Mouse (Mus musculus) left cerebral cortex, adult 8-10 months (tissue): ENCODE measurements around the gene Fpgt. TPM values are rescaled to one million over a fixed set of nuclear protein-coding genes. Genes with fewer than 3 reads are reported as not detected.

ENCODE experiments used
- DNase-seq, 2 experiments: peaks; one replicate each; pipeline ENCODE4 v3.0.0; 2022; ENCODE audit warnings: low spot score in 2 of 2
- total RNA-seq, 4 experiments: library from RNA; stranded (reverse); gene quantifications; 2 replicates each; pipeline ENCODE4 v1.2.4; 2022

The Fpgt gene
- total RNA-seq: 10 to 100 TPM; 25.5 to 29.6 (median 28.7) TPM

DNA sequence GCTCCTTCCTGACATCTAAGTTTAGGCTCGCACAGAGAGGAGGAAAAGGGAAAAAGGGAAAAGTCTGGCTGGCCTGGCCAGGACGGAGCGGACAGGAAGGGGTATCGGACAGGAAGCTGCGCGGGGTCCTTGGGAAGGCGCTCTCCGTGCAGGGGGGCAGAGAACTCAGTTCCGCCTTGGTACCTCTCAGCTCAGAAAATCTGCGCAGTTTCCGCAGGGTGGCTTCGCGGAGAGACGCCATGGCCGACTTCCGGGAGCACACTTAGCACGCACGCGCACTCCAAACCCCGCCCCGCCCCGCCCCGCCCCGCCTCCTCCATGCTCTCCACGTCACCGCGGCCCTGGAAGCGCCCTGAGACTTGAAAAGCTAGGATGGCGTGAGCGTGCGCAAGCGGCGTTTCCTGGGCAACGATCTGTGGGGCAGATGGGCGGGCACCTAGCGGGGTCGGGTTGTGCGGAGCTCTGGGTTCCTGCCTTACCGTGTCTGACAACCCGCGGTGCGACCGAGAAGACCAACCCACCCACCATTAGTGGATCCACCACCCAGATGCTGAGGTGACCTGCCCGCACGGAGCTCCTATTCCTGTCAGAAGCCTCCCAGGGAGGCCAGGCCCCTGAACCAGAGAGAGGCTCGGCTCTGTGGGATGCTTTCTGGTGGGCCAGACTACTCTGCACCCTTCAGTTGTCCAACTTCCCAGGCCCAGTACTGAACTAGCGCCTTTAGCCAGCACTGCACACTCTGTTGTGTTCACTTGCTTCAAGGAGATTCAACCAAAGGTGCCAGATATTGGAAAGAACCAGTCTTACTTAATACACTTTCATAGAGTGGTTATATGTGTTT is at the start of gene Fpgt, which contains the start of gene Lrriq3:
Gene Fpgt, minus strand, starts transcription at position 288 of the 841 bp plus-strand sequence.
Gene Lrriq3, plus strand, starts transcription at position 319 of the 841 bp plus-strand sequence.
- DNase-seq: peak; percentile 84 to 92

DNA sequence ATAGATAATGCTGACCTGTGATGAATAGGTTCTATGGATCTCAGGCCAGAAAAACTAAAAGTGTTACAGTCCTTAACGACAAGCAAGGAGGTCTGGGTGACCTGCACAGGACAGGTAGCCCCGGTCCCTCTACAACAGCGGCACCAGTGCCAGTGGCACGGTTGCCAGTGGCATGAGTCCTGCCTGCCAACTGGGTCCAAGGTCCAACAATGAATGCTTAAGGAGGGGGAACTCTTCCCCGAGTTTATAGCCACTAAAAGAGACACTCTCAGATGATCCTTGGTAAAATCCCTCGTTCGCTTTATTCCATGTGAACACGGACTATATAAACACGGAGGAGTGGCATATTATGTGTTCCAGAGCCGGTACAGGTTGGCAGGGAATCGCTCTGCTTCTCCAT is 47.8 kb upstream of the Fpgt start:
- DNase-seq: no peak

DNA sequence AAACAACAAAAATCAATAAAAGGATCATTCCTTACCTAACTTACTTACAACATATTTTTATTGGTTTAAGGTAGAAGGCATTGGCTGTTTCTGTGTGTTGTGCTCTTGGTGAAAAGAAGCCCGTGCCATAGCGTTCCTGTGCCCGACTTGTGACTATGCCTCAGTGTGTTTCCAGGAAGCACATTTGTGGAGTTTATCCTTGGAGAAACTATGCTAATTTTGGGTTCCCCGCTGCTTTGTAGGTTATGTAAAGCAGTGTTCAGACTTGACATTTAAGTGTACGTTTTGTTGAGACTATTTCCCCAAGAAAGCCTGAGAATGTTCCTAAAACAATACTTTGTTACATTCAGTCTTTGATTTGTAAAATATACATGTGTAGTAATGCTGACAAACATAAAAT is 44.5 kb upstream of the Fpgt start:
- no peak for DNase-seq

DNA sequence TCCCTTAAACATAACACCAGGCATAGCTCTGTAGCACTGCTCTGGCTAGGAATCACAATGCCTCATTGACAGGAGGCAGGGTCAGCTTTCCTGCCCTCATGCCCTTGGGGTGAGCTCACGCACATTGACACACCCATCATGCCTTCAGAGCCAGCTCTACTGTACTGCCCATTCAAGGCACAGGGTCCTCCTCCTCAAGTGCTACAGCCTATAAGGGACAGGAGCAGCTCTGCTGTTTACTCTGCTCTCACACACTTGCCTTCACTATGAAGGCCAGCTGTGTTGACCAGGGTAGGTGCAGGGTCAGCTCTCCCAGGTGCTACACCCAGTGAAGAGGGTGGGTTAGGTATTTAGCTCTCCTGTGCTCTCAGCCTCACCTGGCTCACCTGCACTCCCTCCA is 12.8 kb upstream of the Fpgt start:
- no peak for DNase-seq

DNA sequence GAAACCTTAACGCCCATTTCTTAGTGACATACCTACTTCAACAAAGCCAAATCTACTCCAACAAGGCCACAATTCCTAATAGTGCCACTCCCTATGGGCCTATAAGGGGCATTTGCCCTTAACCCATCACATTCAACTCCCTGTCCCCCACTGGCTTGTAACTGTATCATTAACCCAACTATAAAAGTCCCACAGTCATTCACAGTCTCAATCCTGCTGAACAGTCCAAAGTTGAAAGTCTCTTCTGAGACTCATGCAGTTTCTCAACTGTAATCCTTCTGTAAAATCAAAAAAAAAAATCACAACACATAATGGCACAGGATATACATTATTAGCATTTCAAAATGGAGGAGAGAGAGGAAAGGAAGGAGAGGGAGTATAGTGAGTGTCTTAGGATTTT is 6.1 kb upstream of the Fpgt start:
- DNase-seq: no peak

DNA sequence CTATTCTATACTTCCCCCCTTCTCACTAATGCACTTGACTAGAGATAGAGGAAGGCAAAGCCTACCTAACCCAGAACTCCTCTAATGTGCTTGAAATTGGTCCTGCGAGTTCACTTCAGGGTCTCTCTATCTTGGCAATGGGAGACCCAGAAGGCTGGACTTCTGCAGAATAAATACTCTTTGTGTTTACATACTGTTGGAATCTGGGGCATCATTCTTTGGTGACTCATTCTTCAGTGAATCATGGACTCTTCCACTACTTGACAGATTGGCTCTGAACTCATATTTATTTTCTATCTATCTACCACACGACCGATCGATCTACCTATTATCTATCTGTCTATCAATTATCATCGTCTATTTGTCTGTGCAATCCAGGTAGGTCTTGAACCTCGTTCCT is 1.1 kb downstream of the Fpgt start:
- no peak for DNase-seq

DNA sequence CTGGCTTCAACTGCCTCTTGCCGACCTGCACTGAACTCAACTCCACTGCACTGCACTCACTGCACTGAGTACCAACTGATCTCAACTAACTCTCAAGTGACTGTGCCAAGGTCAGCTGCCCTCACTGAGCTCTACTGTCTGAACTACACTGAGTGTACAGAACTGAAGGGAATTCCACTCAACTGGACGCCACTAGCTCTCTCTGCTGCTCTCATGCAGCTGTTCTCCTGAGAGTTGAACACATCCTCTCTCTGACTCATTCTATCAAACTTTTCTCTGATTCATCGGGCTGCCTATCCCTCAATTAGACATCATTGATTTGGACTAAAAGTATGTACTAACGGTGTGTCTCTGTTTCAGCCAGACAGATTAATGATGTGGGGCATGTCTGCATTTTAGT is 15.3 kb downstream of the Fpgt start:
- no peak for DNase-seq

DNA sequence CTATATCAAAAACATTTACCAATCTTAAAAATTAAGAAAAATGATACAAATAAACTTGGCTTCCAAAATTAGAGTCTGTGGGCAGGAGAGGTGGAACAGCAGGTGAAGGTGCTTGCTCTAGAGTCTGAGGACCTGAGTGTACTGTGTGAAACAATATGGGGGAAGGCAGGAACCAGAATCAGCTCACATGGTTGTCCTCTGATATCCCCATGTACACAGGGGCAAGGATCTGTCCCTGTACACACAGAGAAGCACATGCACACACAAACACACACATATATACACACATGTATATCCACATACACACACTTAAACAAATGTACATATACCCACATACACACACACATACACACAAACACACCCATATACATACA is 33.8 kb downstream of the Fpgt start:
- no peak for DNase-seq

DNA sequence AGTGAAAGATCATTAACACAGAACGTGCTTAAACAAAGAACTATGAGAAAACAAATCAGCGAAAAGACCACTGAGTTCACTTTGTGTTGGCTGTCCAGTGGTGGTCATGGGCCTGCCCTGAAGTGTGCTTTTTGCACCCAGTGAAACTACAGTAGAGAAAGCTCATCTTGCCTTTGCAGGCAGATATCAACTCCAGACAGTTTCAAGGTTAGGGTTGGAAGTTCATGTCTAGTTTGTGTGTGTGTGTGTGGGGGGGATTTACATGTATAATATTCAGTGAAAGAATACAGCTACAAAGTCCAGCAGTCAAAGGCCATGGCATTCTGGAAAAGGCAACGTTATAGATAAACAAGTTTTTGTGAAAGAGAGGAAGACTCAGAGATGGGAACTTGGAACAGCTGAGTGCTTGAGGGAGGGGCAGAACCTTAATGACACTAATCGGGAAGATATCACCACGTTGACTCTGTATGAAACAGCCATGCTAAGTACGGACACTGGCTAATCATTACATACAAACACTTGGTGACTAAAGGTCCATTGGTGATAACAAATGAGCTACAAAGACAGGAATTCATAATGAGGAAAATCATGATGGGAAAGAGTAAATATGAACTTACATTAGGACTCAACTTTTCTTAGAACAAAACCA is 34.3 kb downstream of the Fpgt start:
- no peak for DNase-seq

DNA sequence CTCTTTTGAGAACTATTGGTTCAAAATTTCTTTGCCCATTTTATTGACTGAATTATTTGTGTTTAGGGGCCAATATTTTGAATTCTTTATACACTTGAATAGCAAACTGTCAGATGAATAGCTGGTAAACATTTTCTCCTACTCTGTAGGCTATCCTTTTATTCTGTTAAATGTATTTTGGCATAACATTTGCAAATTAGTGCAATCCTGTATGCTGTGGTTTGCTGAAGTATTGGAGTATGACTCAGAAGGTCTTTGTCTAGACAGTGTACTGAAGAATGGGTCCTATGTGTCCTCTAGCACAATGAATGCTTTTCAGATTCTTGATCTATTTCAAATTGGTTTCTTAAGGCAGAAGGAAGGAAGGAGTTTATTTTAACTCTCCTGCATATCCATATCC is 35.6 kb downstream of the Fpgt start:
- no peak for DNase-seq

DNA sequence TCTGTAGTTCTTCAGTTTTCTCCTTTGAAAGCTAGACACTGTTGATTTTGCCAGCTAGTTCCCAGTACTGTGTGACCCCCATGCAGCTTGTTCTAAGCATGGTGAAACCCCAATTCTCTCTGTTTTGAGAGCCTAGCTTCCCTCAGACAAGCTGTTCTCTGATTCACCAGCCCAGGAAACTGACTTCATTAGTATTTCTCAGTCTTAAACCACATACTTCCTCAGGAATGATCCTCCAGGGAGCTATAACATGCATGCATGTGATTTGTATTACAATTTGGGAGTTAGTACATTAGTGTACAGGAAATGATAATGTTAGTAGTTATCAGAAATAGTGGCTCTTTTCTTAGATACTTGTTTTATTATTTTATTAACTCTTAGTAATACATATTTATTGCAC is 36.6 kb downstream of the Fpgt start:
- DNase-seq: no peak

DNA sequence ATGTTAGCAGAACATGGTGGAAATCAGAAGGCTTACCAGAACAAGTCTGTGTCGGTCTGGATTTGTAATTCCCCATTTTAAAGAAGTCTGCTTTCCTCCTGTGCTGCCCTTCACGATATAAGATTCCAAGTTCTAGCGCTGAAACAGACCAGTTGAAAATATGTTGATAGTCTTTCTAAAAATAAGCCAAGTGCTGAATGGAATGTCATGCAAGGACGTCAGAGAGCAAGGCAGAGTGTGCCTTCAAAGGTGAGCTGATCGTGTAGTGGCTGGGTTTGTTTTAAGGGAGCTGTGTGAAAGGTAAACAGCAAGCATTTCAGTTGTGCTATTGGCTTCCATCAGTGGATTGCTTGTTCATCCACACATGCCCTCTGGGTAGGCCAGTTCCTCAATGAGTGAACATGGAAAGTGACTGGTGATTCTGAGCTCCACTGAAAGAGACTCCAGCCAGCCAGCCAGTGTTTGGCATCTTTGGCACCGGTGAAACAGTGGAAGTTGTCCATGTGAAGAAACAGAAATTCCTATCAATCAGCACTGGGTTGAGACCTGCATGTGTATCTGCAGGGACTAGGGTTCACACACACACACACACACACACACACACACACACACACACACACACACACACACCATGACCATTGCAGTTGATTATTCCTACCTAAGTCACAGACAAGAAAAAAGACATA is 37.8 kb downstream of the Fpgt start, which contains the start of gene Tnni3k:
Gene Tnni3k, minus strand, starts transcription at position 177 of the 686 bp plus-strand sequence.
- no peak for DNase-seq

DNA sequence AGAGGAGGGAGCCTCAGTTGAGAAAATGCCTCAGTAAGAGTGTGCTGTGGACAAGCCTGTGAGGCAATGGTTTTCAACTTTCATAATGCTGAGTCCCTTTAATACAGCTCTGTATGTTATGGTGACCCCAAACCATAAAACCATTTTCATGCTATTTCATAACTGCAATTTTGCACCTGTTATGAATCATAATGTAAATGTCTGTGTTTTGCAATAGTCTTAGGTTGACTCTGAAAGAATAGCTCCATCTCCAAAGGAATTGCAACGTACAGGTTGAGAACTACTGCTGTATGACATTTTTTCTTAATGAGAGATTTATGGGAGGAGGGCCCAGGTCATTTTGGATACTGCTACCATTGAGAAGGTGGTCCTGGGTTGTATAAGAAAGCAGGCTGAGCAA is 40.0 kb downstream of the Fpgt start:
- no peak for DNase-seq

DNA sequence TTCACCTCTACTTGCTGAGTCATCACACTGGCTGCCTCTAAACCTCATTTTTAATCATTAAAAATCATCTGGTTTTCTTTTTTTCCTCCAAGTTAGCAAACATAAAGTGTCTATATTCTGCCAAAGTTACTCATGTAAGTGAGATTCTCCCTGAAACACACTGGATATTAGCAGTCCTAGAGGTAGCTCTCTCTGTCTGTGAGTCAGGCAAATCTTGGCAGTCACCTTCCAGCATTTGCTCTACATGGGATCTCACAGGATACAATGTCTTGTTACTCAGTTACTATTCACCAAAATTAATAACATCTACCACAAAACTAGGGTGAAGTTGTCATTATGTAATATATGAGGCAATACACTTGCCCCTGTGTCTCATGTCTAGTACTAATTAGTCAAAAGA is 41.2 kb downstream of the Fpgt start:
- no peak for DNase-seq

DNA sequence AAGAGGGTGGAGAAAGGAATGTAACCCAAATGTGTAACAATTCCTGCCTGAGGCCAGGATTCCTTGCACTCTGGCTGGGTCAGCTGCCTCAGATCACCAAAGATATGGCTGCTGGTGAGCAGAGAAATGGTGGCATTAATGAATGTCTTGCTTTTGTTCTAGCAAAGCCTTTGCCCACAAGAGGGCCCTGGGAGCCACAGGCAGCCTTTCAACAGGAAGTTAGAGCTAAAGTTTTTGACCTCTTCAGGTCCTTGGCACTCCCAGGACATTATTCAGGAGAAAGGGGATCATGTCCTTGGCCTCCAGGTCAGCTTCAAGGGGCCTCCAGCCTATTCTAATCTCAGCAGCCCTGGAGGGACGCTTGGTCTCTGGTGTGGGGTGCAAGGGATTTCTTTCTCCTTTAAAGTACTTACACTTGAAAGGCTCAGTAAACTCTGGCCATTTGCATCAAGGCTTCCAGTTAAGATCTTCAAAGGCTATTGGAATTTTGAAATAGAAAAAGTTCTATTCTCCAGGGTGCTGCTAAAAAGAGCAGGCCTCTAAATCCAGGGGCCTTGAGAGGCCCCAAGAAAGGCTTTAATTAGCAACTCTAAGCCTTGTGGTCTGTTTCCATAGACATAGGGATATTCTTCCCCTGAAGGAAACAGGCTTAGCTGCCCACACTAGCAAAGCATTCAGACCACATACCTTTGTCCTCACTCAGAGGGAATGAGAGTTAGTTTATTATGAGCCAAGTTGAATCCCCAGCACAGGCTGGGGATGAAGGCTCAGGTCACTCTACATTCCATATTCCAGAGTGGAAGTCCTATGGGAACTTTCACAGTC is 54.0 kb downstream of the Fpgt start:
- no peak for DNase-seq

Other genes with a start within 250 kb of the Fpgt start
- gene Tnni3k, start 38.0 kb downstream of the Fpgt start, total RNA-seq: under 1 TPM; 0.11 to 0.54 (median 0.31) TPM
- gene Lrriq3, start within 50 bp of the Fpgt start, total RNA-seq: 1 to 10 TPM in 1 of 4 experiments, under 1 TPM in 3; 0.51 to 1.0 (median 0.78) TPM